Mouse (Mus musculus): Measurements from ENCODE around the gene Rusc1. TPM values are rescaled to one million over a fixed set of nuclear protein-coding genes. Genes with fewer than 3 reads are reported as not detected.

Rusc1 gene
- total and polyA plus RNA-seq, 3 experiments = 40.8 to 58.9 TPM; not detected in 1

DNA sequence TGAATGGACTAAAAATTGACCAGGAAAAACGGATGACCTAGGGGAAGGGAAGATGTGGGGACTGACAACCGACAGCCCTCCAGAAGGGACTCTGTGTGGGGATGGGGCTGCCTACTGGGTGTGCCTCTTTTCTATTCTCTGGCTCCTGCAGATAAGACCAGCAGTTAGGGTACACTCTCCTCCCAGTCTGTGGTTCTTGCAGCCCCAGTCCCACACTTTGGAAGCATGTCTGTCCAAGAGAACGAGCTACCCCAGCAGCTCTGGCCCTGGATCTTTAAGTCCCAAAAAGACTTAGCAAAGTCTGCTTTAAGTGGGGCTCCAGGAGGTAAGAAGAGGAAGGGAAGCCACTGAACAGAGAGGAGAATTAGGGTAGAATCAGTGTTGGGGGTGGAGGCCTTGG is 42.8 kb upstream of the Rusc1 start, which contains the start of gene Pklr (continued):
- TF ChIP-seq MAX (IDR thresholded peaks at IDR 0.05; ENCODE audit: low read length) (peak; percentile 55; the same call in 1 of the 2 replicates), MYC (IDR thresholded peaks at IDR 0.05; ENCODE audit: low read depth, low read length) (peak; percentile 65; the same call in 1 of the 2 replicates)

- 0 out of 2 replicates have a peak, but pooled peaks have one; percentile 7 for TF ChIP-seq SIN3A (IDR thresholded peaks at IDR 0.05; ENCODE audit: low read length)
- TF ChIP-seq KAT2A (conservative IDR thresholded peaks at IDR 0.05; ENCODE audit: low read depth, low read length) = no peak
- TF ChIP-seq EP300 (IDR thresholded peaks at IDR 0.05; ENCODE audit: low read depth in 1 of 2, low read length in 2 of 2) = peak in 1 of 2 experiments; percentile 56; a peak in 2 of 4 replicates
- TF ChIP-seq POLR2AphosphoS2 (IDR thresholded peaks at IDR 0.05; ENCODE audit: low read length) = no peak
- TF ChIP-seq TAL1 (IDR thresholded peaks at IDR 0.05; ENCODE audit: low read length) = peak; percentile 41
- no peak for TF ChIP-seq NRF1 (IDR thresholded peaks at IDR 0.05; ENCODE audit: insufficient read depth, low read depth, low read length, poor library complexity, severe bottlenecking)
- no peak for TF ChIP-seq USF1 (IDR thresholded peaks at IDR 0.05; ENCODE audit: low read depth, low read length)
- TF ChIP-seq GATA1 (IDR thresholded peaks at IDR 0.05; ENCODE audit: low read depth, low read length) = peak; percentile 67
- no peak for TF ChIP-seq MAX (IDR thresholded peaks at IDR 0.05; ENCODE audit: low read length)
- 0 out of 2 replicates have a peak, but pooled peaks have one; percentile 19 for TF ChIP-seq TCF12 (IDR thresholded peaks at IDR 0.05; ENCODE audit: low read depth, low read length)
- DNase-seq (ENCODE audit: low read depth, low spot score) = peak; percentile 64
- no peak overlapping the region for H3K4me3 ChIP-seq (ENCODE audit: control insufficient read depth in 1 of 2, insufficient read depth in 1 of 2, low read depth in 2 of 2, low read length in 2 of 2)
- H3K4me1 ChIP-seq (ENCODE audit: control insufficient read depth in 1 of 2, insufficient read depth in 2 of 2, low read length in 2 of 2) = peaks cover 30 to 57% of the 10 kb centered on the region in 2 experiments
- peaks cover 16% of the 10 kb centered on the region for H3K79me2 ChIP-seq (ENCODE audit: control insufficient read depth, insufficient read depth, low read length, poor library complexity)
- peak overlapping the region; percentile 88 for H3K27ac ChIP-seq (ENCODE audit: control insufficient read depth, low read depth, low read length)
- peak overlapping the region; percentile 67 for H3K9ac ChIP-seq (ENCODE audit: control insufficient read depth, low read depth, low read length, poor library complexity, severe bottlenecking)
- H3K27me3 ChIP-seq (ENCODE audit: control insufficient read depth in 1 of 2, insufficient read depth in 2 of 2, low read length in 2 of 2) = no peaks in the 10 kb centered on the region
- H3K36me3 ChIP-seq (ENCODE audit: control insufficient read depth in 1 of 2, insufficient read depth in 2 of 2, low read length in 2 of 2) = peaks cover 0 to 50% of the 10 kb centered on the region in 2 experiments; a peak in 2 of 4 replicates
- no peaks in the 10 kb centered on the region for H3K9me3 ChIP-seq (replicated peaks; ENCODE audit: insufficient read depth, low read length)
Observed at GRCm38 (mm10) chr3:89133752-89134151, 40.6 kb upstream of the Rusc1 start.

- Histone ChIP-seq H3K9me3 (replicated peaks; ENCODE audit: insufficient read depth, low read length) (no peaks in the 10 kb centered on the region), H3K4me3 (ENCODE audit: control insufficient read depth in 1 of 2, insufficient read depth in 1 of 2, low read depth in 2 of 2, low read length in 2 of 2) (peak overlapping the region; percentile 51 to 57), H3K9ac (ENCODE audit: control insufficient read depth, low read depth, low read length, poor library complexity, severe bottlenecking) (peak overlapping the region; percentile 67), H3K27ac (ENCODE audit: control insufficient read depth, low read depth, low read length) (peak overlapping the region; percentile 88), H3K79me2 (ENCODE audit: control insufficient read depth, insufficient read depth, low read length, poor library complexity) (peaks cover 16% of the 10 kb centered on the region), H3K27me3 (ENCODE audit: control insufficient read depth in 1 of 2, insufficient read depth in 2 of 2, low read length in 2 of 2) (no peaks in the 10 kb centered on the region), H3K36me3 (ENCODE audit: control insufficient read depth in 1 of 2, insufficient read depth in 2 of 2, low read length in 2 of 2) (peaks cover 0 to 48% of the 10 kb centered on the region in 2 experiments; a peak in 2 of 4 replicates), H3K4me1 (ENCODE audit: control insufficient read depth in 1 of 2, insufficient read depth in 2 of 2, low read length in 2 of 2) (peaks cover 34 to 63% of the 10 kb centered on the region in 2 experiments)
- TF ChIP-seq MYB (IDR thresholded peaks at IDR 0.05; ENCODE audit: low read depth, low read length) (no peak), MEF2A (IDR thresholded peaks at IDR 0.05; ENCODE audit: extremely low read depth, insufficient replicate concordance, low read depth, low read length, poor library complexity, severe bottlenecking) (no peak), MAZ (IDR thresholded peaks at IDR 0.05; ENCODE audit: low read depth, low read length) (0 out of 2 replicates have a peak, but pooled peaks have one; percentile 18), UBTF (IDR thresholded peaks at IDR 0.05; ENCODE audit: borderline replicate concordance, insufficient read depth, low read depth, low read length) (0 out of 2 replicates have a peak, but pooled peaks have one; percentile 40)
- DNase-seq (ENCODE audit: low read depth, low spot score) = peak; percentile 69
Observed at GRCm38 (mm10) chr3:89133063-89133450, 39.9 kb upstream of the Rusc1 start.
